Mouse (Mus musculus): ENCODE data around the gene Bola1. TPM values are rescaled to one million over a fixed set of nuclear protein-coding genes. Genes with fewer than 3 reads are reported as not detected.
"Not testable (repeated sequence)": the region's sequence is repeated elsewhere in the genome, so short reads cannot be mapped to it uniquely, and the experiment has no call there.

The Bola1 gene
- polyA plus RNA-seq, 1 experiment: 67.1 TPM

DNA sequence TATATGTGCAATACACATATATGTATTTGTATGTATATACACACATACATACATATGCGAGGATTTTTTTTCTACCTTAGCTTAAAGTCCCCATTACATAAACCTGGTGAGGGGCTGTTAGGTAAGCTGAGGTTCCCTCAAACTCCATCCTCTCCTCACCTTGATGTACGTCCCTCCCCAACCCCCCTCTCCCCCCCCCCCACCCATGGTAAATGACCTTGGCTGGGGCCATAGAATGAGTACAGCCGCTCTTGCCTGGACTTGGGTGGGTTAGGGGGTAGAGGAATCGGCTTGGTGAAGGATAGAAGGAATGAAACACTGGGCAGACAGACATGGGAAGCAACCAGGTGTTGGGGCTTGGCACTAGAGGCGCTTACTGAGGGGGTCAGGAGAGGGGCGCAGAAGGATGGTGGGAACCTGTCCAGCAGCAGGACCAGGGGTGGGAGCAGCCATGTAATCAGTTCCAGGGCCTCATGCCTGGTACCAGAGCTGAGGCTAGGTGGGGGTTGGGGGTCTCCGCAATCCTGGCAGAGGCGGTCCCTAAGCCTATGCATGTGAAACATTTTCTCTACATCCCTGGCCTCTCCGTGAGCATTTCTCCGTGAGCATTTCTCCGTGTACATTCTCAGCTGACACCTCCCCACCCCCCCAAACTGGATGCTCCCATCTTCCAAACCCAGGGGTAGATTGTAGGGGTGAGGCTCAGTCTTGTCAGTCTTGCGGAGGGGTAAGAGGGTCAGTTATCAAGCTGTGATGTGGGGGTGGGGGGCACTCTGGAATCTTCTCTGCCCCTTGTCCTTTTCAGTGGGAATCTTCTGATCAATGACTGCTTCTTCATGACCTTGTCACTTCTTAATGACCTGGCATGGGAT is 37.8 kb downstream of the Bola1 start:
- DNase-seq (ENCODE audit: low read depth): no peak

DNA sequence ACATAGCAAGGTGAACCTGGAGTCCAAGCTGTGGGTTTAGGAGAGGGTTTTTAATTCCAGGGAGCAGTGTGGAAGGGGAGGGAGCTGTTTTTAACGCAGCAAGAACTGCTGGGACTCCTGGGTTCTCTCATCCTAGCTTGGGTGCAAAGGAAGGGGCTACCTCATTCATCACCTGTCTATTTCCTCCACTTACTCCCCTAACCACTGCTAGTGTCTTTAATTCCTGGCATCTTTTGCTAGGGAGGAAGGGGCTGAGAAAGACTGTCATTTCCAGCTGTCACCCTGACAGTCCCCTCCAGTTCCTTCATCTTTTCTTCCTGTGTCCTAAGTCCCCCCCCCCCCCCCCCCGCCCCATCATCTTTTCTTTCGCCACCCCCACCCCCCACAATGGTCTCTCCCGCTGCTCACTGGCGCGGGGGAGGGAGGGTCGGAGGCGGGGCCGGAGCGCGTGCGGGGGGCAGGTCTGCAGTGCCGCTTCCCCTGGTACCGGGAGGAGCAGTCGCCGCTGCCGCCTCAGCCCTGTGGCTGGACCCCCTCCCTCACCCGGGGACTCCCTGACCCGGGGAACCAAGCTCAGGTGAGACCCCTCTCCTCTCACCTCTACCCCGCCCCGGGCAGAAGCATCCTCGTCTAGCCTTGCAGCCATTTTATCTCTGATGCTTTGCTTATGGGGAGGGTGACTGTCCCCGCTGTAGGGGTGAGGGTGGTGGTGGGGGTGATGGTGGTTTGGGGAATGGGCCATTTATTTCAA is 38.6 kb downstream of the Bola1 start, which contains the start of gene Sv2a:
Gene Sv2a (plus strand): TSS at position 425 of the 751 bp plus-strand sequence.
- DNase-seq (ENCODE audit: low read depth): no peak

GRCm38 (mm10) chr3:96179531-96179930 is 40.0 kb downstream of the Bola1 start:
- DNase-seq (ENCODE audit: low read depth): no peak

- no peak for DNase-seq (ENCODE audit: low read depth)
Measured at GRCm38 (mm10) chr3:96178902-96179301, 40.6 kb downstream of the Bola1 start.

DNA sequence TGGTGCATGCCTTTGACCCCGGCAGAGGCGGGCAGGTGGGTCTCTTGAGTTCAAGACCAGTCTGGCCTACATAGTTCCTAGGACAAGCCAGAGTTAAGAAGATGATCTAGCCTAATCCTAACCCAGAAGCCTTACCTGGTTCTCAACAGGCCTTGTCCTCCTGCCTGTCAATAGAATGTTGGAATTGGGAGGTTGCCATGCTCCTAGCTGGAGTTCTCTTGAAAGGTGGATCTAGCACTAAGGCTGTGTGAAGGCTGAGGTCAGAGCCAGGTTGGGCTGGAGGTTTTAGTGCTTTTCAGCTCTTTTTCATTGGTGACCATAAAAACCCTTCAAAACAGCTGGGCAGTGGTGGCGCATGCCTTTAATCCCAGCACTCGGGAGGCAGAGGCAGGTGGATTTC is 41.1 kb downstream of the Bola1 start:
- no peak for DNase-seq (ENCODE audit: low read depth)

- no peak for DNase-seq (ENCODE audit: low read depth)
Measured at GRCm38 (mm10) chr3:96175251-96175650, 44.3 kb downstream of the Bola1 start.

DNA sequence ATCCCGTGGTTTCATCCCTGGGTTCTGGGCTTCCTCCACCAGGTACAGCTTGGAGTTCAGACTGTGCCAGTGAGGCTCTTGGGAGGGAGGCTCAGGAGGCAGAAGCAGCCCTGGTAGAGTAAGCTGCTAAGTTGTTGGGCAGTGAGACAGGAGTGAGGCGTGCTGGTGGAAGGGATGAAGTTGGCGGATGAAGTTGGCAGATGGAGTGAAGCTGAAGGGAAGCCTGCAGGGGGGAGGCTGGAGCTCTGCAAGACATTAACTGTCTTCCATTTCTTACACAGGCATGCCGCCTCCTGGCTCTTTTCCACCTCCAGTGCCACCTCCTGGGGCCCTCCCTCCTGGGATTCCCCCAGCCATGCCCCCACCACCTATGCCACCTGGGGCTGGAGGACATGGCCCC is 45.5 kb downstream of the Bola1 start:
- not testable (repeated sequence) for DNase-seq (ENCODE audit: low read depth)

- no peak for DNase-seq (ENCODE audit: low read depth)
Measured at GRCm38 (mm10) chr3:96173185-96173584, 46.3 kb downstream of the Bola1 start.

DNA sequence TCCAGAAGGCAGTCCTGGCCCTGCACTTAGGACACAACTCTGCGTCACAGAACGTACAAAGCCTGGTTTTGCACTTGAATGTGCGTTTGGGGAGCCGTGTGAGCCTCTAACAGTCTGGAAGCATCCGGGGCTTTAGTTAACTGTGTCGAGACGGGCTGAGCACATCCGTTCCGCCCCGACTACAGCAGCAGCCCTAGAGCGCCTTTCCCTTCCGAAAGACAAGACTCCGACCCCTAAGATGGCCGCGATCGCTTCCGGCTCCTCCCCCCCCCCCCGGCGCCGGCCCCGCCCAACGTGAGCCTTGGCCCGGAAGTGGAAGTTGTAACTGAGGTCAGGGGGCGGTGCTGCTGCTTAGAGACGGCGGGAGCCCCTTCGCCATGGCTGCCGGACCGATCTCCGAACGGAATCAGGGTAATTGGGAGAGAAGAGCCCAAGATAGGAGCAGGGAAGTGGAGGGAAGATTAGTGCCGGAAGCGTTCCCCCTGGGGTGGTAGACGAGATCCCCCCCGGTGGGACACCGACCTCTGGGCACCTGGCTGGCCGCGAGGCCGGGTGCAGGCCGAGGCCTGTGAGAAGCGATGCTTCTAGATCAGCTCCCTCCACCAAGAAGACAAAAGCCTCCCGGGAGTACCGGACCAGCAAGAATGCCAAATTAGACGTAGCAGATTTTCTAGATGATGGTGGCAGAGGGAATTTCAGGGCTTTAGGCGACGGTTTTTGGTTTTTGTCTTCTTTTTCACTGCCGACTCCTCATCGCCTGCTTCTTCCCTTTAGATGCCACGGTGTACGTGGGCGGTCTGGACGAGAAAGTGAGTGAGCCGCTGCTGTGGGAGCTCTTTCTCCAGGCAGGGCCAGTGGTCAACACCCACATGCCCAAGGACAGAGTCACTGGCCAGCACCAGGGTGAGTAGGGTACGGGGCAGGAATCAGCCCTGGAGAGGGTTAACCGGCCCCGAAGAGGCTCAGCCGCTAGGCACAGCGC is 47.0 kb downstream of the Bola1 start, which contains the start of gene Sf3b4:
Gene Sf3b4 (plus strand): TSS at position 136 of the 982 bp plus-strand sequence.
- no peak for DNase-seq (ENCODE audit: low read depth)

GRCm38 (mm10) chr3:96171583-96172196 is 47.8 kb downstream of the Bola1 start:
- DNase-seq (ENCODE audit: low read depth): no peak

- no peak for DNase-seq (ENCODE audit: low read depth)
Measured at GRCm38 (mm10) chr3:96170976-96171545, 48.4 kb downstream of the Bola1 start.

DNA sequence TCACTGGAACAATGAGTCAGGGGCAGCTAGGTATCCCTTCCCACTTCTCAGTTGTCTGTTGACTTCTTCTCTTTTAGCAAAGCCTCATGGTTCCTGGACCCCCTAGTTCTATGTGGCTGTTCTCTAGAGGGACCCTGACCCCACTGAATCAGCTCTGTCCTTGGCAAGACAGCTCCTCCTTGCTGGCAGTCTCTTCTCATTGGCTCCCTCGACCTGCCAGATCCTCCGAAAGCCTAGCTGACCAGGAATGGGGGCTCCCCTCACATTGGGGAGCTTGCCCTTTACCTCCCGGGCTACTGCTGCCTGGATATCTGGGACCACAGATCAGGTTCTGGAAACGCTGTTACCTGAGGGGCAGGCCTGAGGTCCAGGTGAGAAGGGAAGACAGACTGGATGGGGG is 49.2 kb downstream of the Bola1 start:
- DNase-seq (ENCODE audit: low read depth): no peak

DNA sequence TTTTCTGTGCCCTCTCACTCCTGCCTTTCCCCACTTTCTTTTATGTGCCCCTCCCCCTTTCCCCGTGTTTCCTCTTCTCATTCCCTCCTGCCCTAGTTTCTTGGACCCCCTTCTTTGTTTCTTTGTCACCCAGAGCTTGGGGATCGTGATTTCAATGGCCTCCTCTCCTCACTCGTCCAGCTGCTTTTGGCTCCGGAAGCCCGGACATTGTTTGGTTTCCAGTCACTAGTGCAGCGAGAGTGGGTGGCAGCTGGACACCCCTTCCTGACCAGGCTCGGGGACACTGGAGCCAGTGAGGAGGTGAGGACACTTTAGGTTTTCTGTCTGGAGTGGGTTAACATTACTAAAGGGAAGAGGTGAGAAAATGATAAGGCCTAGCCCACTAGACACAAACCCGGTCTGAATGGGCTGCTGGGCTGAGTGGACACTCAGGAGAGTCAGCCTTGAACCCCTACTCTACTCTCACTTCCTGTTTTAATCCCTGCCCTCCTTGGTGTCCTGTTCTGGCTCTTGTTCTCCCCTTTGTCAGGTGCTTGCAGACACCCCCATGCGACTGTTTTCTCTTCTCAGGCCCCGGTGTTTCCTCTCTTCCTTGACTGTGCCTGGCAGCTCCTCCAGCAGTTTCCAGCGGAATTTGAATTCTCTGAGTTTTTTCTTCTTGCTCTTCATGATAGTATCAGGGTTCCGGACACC is 50.9 kb downstream of the Bola1 start:
- DNase-seq (ENCODE audit: low read depth): no peak

- DNase-seq (ENCODE audit: low read depth): no peak
Measured at GRCm38 (mm10) chr3:96163040-96163439, 56.5 kb downstream of the Bola1 start.

DNA sequence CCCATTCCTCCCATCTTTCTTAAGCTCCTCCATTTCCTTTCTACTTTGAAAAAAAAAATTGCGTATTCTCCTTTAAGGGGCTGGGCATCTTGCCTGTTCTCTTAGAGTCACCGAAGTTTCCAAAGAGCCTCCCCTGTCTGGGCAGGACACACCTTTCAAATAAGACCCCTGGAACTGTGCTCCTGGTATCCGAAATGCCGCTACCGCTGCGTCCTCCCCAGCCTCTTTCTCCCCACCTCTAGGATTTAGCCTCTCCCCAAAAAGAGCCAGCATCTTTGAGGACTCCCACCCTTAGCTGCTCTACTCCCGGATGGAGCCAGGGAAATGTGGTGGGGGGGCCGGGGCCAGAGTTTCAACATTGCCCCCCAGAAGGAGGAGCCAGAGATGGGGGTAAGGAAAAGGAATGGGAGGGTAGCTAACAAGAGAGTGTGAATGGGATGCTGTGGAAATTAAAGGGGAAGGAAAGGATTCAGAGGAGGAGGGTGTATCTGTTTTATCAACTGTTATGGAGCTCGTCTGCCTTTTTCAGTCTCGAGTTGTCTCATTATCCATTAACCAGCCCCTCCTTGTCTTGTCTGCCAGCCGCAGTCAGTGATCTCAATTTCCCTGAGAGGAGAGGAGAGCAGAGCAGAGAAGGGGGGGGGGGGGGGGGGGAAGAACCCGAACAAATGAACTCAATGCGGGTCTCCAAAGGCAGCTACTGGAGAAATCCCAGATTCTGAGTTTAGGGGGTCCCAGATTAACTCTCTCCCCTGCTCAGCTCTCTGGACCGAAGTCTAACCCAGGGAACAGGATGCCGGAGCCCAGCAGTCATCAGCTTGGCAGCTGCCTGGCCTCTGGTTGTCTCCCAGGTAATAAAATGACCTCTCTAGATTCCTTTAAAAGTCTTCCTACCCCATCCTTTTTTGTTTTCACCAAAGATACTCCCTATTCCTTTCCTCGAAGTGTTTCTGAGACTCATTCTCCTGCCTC is 57.4 kb downstream of the Bola1 start, which contains the start of gene Mtmr11:
Gene Mtmr11 (plus strand): TSS at position 136 of the 972 bp plus-strand sequence.
- no peak for DNase-seq (ENCODE audit: low read depth)

DNA sequence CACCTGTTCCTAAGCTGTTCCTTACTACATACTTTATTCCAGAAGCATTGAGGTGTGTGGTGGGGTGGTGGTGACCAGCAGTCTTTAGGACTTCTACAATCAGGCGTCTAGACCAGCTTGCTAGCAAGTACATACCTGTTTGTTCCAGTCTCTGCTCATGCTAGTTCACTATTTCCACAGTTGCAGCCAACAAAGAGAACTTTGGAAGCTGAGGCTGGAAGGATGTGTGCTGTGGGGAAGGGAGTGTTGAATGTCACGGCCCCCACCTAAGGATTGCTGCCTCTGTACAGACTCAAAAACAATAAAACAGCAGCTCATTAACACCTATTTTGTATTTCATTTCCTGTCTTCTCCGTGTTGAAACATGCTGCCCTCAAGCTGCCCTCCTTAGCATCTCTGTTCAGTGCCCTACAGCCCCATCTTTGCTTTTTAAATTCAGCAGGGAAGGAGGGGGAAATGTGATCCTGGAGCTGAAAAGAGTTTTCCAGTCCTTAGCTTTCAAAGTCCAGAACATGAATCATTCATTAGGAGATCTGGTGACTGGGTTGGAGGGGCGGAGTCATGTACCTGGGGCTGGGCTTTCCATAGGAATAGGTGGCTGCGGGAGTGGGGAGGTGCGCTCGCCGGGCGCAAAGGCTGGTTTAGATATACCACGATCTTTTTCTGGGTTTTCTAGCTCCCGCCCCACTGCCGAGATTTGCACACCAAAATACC is 58.5 kb downstream of the Bola1 start:
- DNase-seq (ENCODE audit: low read depth): peak; percentile 70

DNA sequence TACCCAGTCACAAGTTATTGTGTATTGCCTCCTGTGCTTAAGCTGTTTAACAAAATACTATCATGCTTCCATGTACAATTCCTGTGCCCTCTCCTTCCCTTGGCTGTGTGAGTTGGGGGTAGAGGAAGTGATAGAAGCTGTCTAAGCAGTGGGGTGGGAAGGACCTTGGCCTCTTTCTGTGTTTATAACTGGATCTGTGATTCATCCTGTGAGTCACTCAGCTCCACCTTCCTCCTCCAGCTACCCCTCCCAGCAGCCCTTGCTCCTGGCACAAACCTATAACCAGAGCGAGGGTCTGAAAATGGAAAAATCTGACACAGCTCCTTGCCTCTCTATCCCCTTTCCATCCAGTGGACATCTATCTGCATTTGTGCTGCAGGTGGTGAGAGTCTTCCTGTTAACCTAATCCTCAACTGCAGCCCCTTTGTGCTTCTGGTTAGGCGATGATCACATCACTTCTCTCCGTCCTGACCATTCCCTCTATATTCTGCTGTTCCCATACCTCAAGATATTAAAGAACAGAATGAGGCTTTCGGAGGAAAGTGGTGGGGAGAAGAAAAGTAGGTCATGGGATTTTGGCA is 59.2 kb downstream of the Bola1 start:
- peak; percentile 44 for DNase-seq (ENCODE audit: low read depth)

DNA sequence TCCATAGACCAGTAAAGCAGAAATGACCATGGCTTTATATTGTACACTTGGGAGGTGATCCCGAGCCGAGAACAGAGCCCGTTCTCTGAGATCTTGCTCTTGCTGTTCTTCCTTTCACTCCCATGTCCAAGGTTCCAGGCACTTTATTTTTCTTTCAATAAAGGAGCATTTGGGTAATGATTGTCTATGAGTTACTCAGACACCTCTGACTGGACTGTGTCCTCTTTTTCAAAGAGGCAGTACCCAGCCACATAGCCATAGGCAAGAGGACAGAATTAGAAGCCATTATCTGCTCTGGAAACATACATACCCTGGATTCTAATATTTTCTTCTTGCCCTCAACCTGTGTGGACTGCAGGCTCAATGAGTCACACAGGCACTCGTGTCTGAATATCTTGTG is 59.7 kb downstream of the Bola1 start:
- DNase-seq (ENCODE audit: low read depth): no peak

Measured in gonadal fat pad, adult 2 months (tissue).